Mouse (Mus musculus) embryonic facial prominence, embryonic 11.5 days (tissue): ENCODE measurements around the gene Hsp90ab1. TPM values are rescaled to one million over a fixed set of nuclear protein-coding genes. Genes with fewer than 3 reads are reported as not detected.

Source experiments
- ATAC-seq: fragments of 200-750 bp; cut with Nextera tagmentation; replicated peaks from 2 replicates; pipeline ENCODE4 v1.8.0; 2017; ENCODE audit warnings: low read depth; ENCODE audit not compliant: insufficient number of reproducible peaks, low FRiP score, low TSS enrichment
- DNase-seq: peaks from one replicate; pipeline ENCODE4 v3.0.0-alpha.2; 2015; ENCODE audit warnings: low spot score
- H3K27ac ChIP-seq: fragments of 300-500 bp; sonication (generic); replicated peaks from 2 replicates; pipeline ENCODE4 v1.5.1; 2014; ENCODE audit warnings: mild to moderate bottlenecking, low read depth, low read length, control low read depth
- H3K27me3 ChIP-seq: fragments of 300-500 bp; sonication (generic); 2 replicates; pipeline ENCODE4 v1.6.1; 2014; ENCODE audit warnings: mild to moderate bottlenecking, low read length, moderate library complexity, mixed read lengths; ENCODE audit not compliant: control insufficient read depth, insufficient read depth
- H3K36me3 ChIP-seq: fragments of 300-500 bp; sonication (generic); replicated peaks from 2 replicates; pipeline ENCODE4 v1.6.1; 2014; ENCODE audit warnings: low read depth, mild to moderate bottlenecking, low read length, moderate library complexity, mixed read lengths; ENCODE audit not compliant: control insufficient read depth, insufficient read depth
- H3K4me1 ChIP-seq: fragments of 300-500 bp; sonication (generic); 2 replicates; pipeline ENCODE4 v1.6.1; 2014; ENCODE audit warnings: low read length, mixed read lengths; ENCODE audit not compliant: control insufficient read depth, insufficient read depth
- H3K4me2 ChIP-seq: fragments of 300-500 bp; sonication (generic); 2 replicates; pipeline ENCODE4 v1.6.1; 2014; ENCODE audit warnings: low read depth, mild to moderate bottlenecking, control low read depth, low read length, moderate library complexity
- H3K4me3 ChIP-seq: fragments of 300-500 bp; sonication (generic); 2 replicates; pipeline ENCODE4 v1.5.1; 2014; ENCODE audit warnings: low read depth, low read length, control low read depth
- H3K9ac ChIP-seq: fragments of 300-500 bp; sonication (generic); replicated peaks from 2 replicates; pipeline ENCODE4 v1.6.1; 2014; ENCODE audit warnings: mild to moderate bottlenecking, control low read depth, low read length
- H3K9me3 ChIP-seq: fragments of 300-500 bp; sonication (generic); replicated peaks from 2 replicates; pipeline ENCODE4 v1.6.1; 2016; ENCODE audit warnings: mild to moderate bottlenecking, low read length, inconsistent platforms, mixed read lengths; ENCODE audit not compliant: control insufficient read depth
- WGBS: fragments of 180-500 bp; shearing (Covaris S2); extraction: QIAGEN DNeasy Blood & Tissue Kit; methylation state at CpG from one replicate; pipeline ENCODE4 v1.1.7; 2014; 5-methylcytosine and 5-hydroxymethylcytosine counted together
- polyA plus RNA-seq: library from polyadenylated mRNA; unstranded; fragments of >200 nt; fragmentation: Nextera tagmentation; extraction: Ambion mirVana; gene quantifications from 2 replicates; pipeline ENCODE4 v1.2.1, GENCODE M21; 2014

Gene Hsp90ab1
- polyA plus RNA-seq, 1 experiment from 2014 or later = 1,660 TPM

- ATAC-seq (no peak), DNase-seq (peak; percentile 63)
- H3K4me2 ChIP-seq = no peak overlapping the region; the same call in 1 of the 2 replicates
- H3K27ac ChIP-seq = 0 out of 2 replicates have a peak overlapping the region, but pooled peaks have one; percentile 13
- no peak overlapping the region for H3K9ac ChIP-seq
- no peak overlapping the region for H3K4me3 ChIP-seq
- no peaks in the 10 kb centered on the region for H3K9me3 ChIP-seq
- H3K4me1 ChIP-seq = peaks cover 15% of the 10 kb centered on the region
- WGBS = 28% methylated on average over 8 of the region's 8 CpGs
- no peaks in the 10 kb centered on the region for H3K36me3 ChIP-seq
- peaks cover 5% of the 10 kb centered on the region; the same call in 1 of the 2 replicates for H3K27me3 ChIP-seq
Observed at GRCm38 (mm10) chr17:45600267-45600666, 27.2 kb upstream of the Hsp90ab1 start.

DNA sequence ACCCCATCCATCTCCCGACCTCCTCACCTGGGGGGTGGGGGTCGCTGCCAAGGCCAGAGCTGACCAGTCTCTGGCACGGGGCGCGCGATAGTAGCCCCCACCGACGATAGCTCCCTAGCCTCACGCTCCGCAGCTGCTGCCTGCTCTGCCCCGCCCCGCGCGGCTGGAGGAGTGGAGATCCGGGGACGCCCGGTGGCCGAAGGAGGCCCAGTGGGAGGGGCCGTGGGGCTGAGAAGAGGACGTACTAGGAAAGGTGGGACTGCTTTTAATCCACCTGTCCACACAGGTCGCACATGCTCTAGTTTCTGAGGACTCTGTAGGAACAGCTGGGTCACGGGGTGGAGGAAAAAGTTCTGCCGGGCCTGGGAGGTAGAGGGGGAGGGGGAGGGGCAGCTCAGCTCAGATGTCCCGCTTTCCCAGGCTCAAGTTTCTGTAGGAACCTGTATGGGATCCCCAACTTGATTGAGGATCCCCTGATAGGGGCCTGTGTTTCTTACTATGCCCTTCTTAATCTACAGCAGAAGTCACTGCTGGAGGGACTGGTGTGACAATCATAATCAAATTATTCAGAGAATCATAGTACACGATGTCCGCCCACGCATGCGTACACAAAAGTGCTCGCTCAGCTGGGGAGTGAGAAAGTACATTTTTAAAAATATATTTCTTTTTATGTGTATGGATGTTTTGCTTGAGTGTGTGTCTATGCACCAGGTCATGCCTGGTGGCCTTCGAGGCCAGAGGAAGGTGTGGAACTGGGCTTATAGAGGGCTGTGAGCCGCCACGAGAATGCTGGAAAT lies 26.6 kb upstream of the Hsp90ab1 start, which contains the start of gene Slc29a1:
Slc29a1 (minus strand) TSS at position 161 of the 797 bp plus-strand sequence.
- DNase-seq (no peak), ATAC-seq (peak; percentile 12; the same call in 1 of the 2 replicates)
- Histone ChIP-seq H3K4me3 (peak within 1 kb of the TSS; percentile 18), H3K27ac (0 out of 2 replicates have a peak within 1 kb of the TSS, but pooled peaks have one; percentile 13), H3K4me1 (peaks cover 17% of the 10 kb centered on the region), H3K9ac (peak within 1 kb of the TSS; percentile 37), H3K9me3 (no peaks in the 10 kb centered on the region), H3K4me2 (peak within 1 kb of the TSS; percentile 85), H3K27me3 (peaks cover 6% of the 10 kb centered on the region; the same call in 1 of the 2 replicates), H3K36me3 (no peaks in the 10 kb centered on the region)
- WGBS = 12% methylated on average over 32 of the region's 32 CpGs

- Histone ChIP-seq H3K9ac (no peak overlapping the region; the same call in 1 of the 2 replicates), H3K9me3 (no peaks in the 10 kb centered on the region), H3K27ac (no peak overlapping the region), H3K4me2 (no peak overlapping the region; the same call in 1 of the 2 replicates), H3K4me3 (no peak overlapping the region), H3K27me3 (peaks cover 7% of the 10 kb centered on the region; the same call in 1 of the 2 replicates), H3K4me1 (peaks cover 17% of the 10 kb centered on the region), H3K36me3 (no peaks in the 10 kb centered on the region)
- DNase-seq (no peak), ATAC-seq (no peak)
- 49% methylated on average over 3 of the region's 3 CpGs for WGBS
Observed at GRCm38 (mm10) chr17:45598891-45599290, 25.8 kb upstream of the Hsp90ab1 start.

DNA sequence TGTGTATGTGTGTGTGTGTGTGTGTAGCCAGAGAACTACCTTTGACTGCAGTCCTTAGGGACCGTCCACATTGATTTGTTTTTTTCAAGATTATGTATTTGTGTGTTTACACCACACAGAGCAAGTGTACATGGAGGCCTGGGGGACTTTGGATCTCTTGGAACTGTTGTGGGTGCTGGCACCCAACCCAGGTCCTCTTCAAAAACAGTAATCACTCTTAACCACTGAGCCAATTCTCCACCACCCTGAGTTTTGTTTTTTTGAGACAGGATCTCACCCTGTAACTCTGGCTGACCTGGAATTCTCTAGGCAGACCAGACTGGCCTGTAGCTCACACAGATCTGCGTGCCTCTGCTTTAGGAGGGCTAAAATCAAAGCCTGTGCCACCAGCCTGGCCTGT lies 25.3 kb upstream of the Hsp90ab1 start:
- Histone ChIP-seq H3K4me2 (no peak overlapping the region), H3K9ac (no peak overlapping the region), H3K4me3 (no peak overlapping the region), H3K27me3 (peaks cover 9% of the 10 kb centered on the region), H3K4me1 (peaks cover 17% of the 10 kb centered on the region), H3K36me3 (no peaks in the 10 kb centered on the region), H3K27ac (no peak overlapping the region), H3K9me3 (no peaks in the 10 kb centered on the region)
- DNase-seq = no peak
- ATAC-seq = no peak
- WGBS = 90% methylated on average over 2 of the region's 2 CpGs

DNA sequence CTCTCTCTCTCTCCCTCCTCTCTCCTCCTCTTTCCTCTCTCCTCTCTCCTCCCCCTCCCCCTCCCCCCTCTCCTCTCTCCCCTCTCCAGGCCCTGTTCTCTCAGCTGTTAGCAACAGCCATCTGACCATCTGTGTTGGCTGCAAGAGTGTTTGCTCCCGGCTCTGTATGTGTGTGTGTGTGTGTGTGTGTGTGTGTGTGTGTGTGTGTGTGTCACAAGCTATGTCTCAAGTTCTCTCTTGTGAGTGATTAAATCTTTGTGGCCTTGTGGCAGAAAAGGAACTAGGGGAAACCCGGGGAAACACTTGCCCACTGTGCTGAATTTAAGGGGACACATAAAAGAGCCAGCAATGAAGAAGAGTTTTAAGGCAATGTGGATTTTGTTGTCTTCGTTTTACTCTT lies 24.7 kb upstream of the Hsp90ab1 start:
- ATAC-seq (no peak), DNase-seq (no peak)
- 39% methylated on average over 3 of the region's 3 CpGs for WGBS
- no peaks in the 10 kb centered on the region for H3K9me3 ChIP-seq
- H3K36me3 ChIP-seq = no peaks in the 10 kb centered on the region
- H3K4me2 ChIP-seq = no peak overlapping the region
- H3K4me1 ChIP-seq = peaks cover 17% of the 10 kb centered on the region
- no peak overlapping the region for H3K27ac ChIP-seq
- no peak overlapping the region for H3K4me3 ChIP-seq
- H3K27me3 ChIP-seq = peaks cover 10% of the 10 kb centered on the region
- H3K9ac ChIP-seq = no peak overlapping the region

DNA sequence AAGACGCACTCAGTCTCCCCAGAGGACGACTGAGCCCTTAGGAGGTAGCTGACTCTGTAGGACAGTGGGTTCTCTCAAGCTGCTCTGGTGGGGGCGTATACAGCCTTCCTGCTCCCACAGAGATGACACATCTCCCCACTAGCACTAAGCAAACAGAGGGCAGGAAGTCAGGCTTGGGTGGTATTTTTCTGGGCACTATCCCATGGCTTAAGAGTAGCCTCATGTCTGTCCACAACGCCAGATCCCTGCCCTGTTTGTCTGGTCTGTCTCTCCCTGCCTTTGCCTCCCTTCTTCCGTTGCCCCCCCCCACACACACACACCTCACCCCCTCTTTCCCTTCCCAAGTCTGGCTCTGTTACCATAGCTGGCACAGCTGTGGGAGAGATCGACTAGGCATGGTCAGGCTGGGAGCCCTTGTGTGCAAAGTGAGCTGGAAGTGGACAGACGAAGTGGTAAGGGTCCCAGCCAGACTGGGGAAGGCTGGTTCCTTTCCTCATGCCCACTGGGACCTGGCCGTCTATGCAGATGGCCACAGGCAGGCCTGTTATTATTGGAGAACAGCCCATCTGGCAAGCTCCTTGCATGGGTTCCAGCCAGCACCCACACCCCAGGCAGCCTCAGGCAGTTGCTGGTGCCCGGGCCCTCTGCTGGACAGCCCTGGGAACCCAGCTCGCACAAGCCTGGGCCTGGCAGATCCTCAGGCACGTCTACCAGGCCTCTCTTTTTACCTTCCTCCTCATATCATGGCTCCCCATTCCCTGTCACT lies 23.7 kb upstream of the Hsp90ab1 start:
- H3K27me3 ChIP-seq = peaks cover 10% of the 10 kb centered on the region
- no peaks in the 10 kb centered on the region for H3K36me3 ChIP-seq
- H3K4me1 ChIP-seq = peaks cover 20% of the 10 kb centered on the region
- H3K9ac ChIP-seq = no peak overlapping the region
- H3K4me3 ChIP-seq = no peak overlapping the region
- 22% methylated on average over 11 of the region's 11 CpGs for WGBS
- ATAC-seq (no peak), DNase-seq (no peak)
- no peaks in the 10 kb centered on the region for H3K9me3 ChIP-seq
- H3K4me2 ChIP-seq = no peak overlapping the region
- no peak overlapping the region for H3K27ac ChIP-seq

DNA sequence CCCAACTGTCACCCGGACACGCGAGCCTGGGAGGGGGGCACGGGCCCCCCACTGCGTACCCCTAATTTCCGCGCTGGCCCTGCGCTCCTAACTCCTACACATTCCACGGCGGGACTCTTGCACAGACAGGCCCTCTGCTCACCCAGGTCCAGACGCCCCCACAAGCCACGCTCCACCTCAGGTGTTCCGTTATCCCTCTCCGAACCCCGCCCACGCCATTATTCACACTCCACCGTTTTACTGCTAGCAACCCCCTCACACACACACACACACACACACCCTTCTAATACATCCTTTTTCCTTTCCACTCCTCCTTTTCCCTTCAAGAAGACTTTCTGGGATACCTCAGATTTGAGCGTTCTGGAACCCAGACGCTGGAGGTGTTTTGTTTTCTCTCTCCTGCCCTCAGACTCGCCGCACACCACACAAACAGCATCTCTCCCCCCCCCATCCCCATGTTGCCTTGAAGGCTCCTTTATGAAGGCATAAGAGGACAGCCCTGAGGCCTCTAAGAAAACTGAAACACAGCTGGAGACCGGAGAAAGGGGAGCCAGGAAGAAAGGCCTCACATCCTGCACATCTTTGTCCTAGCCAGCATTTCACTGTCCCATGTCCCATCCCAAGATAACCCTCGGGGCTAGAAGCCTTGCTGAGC lies 22.8 kb upstream of the Hsp90ab1 start:
- DNase-seq (no peak), ATAC-seq (no peak)
- Histone ChIP-seq H3K27me3 (peaks cover 6% of the 10 kb centered on the region), H3K27ac (no peak overlapping the region), H3K9me3 (no peaks in the 10 kb centered on the region), H3K4me1 (peaks cover 15% of the 10 kb centered on the region), H3K4me2 (peak overlapping the region; percentile 93), H3K4me3 (peak overlapping the region; percentile 47), H3K9ac (peak overlapping the region; percentile 56), H3K36me3 (no peaks in the 10 kb centered on the region)
- WGBS = 3% methylated on average over 23 of the region's 23 CpGs
